Mouse (Mus musculus) kidney, adult 2 months (tissue): ENCODE data around the gene Acyp1.

Source experiments
- CTCF ChIP-seq: fragments of 200-500 bp; conservative IDR thresholded peaks from 2 replicates; pipeline ENCODE4 v1.5.1; 2011; ENCODE audit warnings: low read depth, mild to moderate bottlenecking, control low read depth, low read length, moderate library complexity, mixed read lengths; ENCODE audit not compliant: insufficient read depth, insufficient read length
- POLR2A ChIP-seq: fragments of 200-500 bp; IDR thresholded peaks from one replicate; pipeline ENCODE4 v1.6.1; 2011; ENCODE audit warnings: low read depth, low read length, control low read depth

DNA sequence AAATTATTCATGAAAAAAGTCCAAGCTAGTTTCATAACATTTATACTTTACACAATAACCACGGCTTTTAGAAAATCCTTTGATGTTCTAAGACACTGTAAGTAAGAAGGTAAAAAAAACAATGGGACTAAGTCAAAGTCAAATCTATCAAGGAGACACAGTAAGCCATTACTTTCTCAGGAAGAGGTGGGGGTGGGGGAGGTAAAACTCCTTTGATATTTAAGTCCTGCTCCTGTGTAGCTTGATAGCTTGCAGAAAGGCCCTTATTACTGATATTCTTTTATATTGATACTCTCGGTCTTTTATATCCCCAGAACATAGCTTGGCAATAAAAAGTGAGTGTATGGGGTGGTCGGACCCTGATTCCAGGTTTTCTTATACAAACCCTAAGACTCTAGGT is 18.4 kb downstream of the Acyp1 start:
- TF ChIP-seq CTCF = no peak
- TF ChIP-seq POLR2A = no peak
